Mouse (Mus musculus) cerebellum, postnatal 4 days (tissue): ENCODE data around the gene Pcp4.
"Not testable (repeated sequence)": the region's sequence is repeated elsewhere in the genome, so short reads cannot be mapped to it uniquely, and the experiment has no call there.

Experiments used
- DNase-seq, 2 experiments: peaks; one replicate each; pipeline ENCODE4 v3.0.0; 2022; ENCODE audit warnings: low spot score in 2 of 2, mixed read lengths in 1 of 2

The Pcp4 gene

GRCm38 (mm10) chr16:96467445-96467844, at the start of gene Pcp4:
TSS of gene Pcp4 (plus strand) at chr16:96467606.
- DNase-seq, result peak; percentile 89 to 92

GRCm38 (mm10) chr16:96425044-96425443, 42.4 kb upstream of the Pcp4 start:
- no peak for DNase-seq

GRCm38 (mm10) chr16:96426671-96427070, 40.7 kb upstream of the Pcp4 start:
- no peak for DNase-seq

GRCm38 (mm10) chr16:96429046-96429445, 38.4 kb upstream of the Pcp4 start:
- DNase-seq, result no peak

GRCm38 (mm10) chr16:96433266-96433665, 34.1 kb upstream of the Pcp4 start:
- DNase-seq, result no peak

GRCm38 (mm10) chr16:96434024-96434785, 33.2 kb upstream of the Pcp4 start:
- DNase-seq, result peak in 1 of 2 experiments; percentile 11

- DNase-seq, result no peak
These were observed 28.5 kb upstream of the Pcp4 start for GRCm38 (mm10) chr16:96438946-96439345.

GRCm38 (mm10) chr16:96439682-96440081, 27.7 kb upstream of the Pcp4 start:
- no peak for DNase-seq

GRCm38 (mm10) chr16:96440871-96441270, 26.5 kb upstream of the Pcp4 start:
- DNase-seq, result no peak

- DNase-seq, result no peak
These were observed 25.6 kb upstream of the Pcp4 start for GRCm38 (mm10) chr16:96441826-96442225.

GRCm38 (mm10) chr16:96443468-96443867, 23.9 kb upstream of the Pcp4 start, which contains the start of gene Itgb2l:
TSS of gene Itgb2l (minus strand) at chr16:96443619.
- DNase-seq, result no peak

- DNase-seq, result not testable (repeated sequence)
These were observed 16.5 kb upstream of the Pcp4 start for GRCm38 (mm10) chr16:96450871-96451270.

- DNase-seq, result no peak
These were observed 13.3 kb upstream of the Pcp4 start for GRCm38 (mm10) chr16:96454086-96454485.

- DNase-seq, result no peak
These were observed 9.8 kb upstream of the Pcp4 start for GRCm38 (mm10) chr16:96457612-96458011.

- no peak for DNase-seq
These were observed 8.1 kb upstream of the Pcp4 start for GRCm38 (mm10) chr16:96459356-96459755.

- no peak for DNase-seq
These were observed 6.6 kb upstream of the Pcp4 start for GRCm38 (mm10) chr16:96460788-96461187.

- no peak for DNase-seq
These were observed 605 bp downstream of the Pcp4 start for GRCm38 (mm10) chr16:96468011-96468410.

GRCm38 (mm10) chr16:96468698-96469097, 1.3 kb downstream of the Pcp4 start:
- DNase-seq, result peak in 1 of 2 experiments; percentile 69

- DNase-seq, result no peak
These were observed 2.2 kb downstream of the Pcp4 start for GRCm38 (mm10) chr16:96469640-96470039.

GRCm38 (mm10) chr16:96472361-96472760, 5.0 kb downstream of the Pcp4 start:
- no peak for DNase-seq

- DNase-seq, result no peak
These were observed 5.4 kb downstream of the Pcp4 start for GRCm38 (mm10) chr16:96472816-96473215.

GRCm38 (mm10) chr16:96474185-96474584, 6.8 kb downstream of the Pcp4 start:
- DNase-seq, result no peak

GRCm38 (mm10) chr16:96481791-96482190, 14.4 kb downstream of the Pcp4 start:
- DNase-seq, result no peak
